Comparison of ENCODE assay signal across 33 mouse cellular contexts in the genomic region with DNA sequence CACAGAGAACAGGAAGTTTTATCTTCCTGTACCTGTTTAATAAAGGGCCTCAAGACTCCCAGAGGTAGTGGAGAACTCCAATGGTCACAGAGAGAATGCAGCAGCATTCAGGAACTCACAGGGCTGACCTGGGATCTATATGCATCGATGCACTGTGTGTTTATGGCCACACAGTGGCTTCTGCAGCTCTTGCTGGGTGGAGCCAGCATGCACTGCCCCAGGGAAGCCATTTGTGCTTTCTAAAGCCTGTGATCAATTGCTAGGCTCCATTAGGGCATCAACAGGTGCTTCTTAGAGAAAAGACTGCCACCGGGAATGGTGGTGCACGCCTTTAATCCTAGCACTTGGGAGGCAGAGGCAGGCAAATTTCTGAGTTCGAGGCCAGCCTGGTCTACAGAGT. TPM values are rescaled to one million over a fixed set of nuclear protein-coding genes. Genes with fewer than 3 reads are reported as not detected.
DNase-seq lines count a peak whose midpoint lies in the region; ATAC-seq and TF ChIP-seq lines count a peak whose summit lies in the region.
"Had no signal": no experiment of that assay in that cellular context is flagged by ENCODE, and none has a peak within 500 bp of the region (broad histone marks: within the 10 kb centered on the region; RNA-seq: fewer than 3 reads in every experiment).

No protein-coding gene starts in this region.

- no peak for TF ChIP-seq POLR2A in heart, adult 2 months (IDR thresholded peaks at IDR 0.05; ENCODE audit: insufficient read depth, low read depth, low read length)

- H3K79me2 ChIP-seq in heart, adult 2 months (replicated peaks; ENCODE audit: control insufficient read depth, insufficient read depth, low read length): peaks cover 2% of the 10 kb centered on the region

- H3K27me3 ChIP-seq in forebrain, embryonic 11.5 days (ENCODE audit: control insufficient read depth, insufficient read depth, low read length): no peaks in the 10 kb centered on the region
- no peaks in the 10 kb centered on the region for H3K27me3 ChIP-seq in forebrain, embryonic 13.5 days
- no peaks in the 10 kb centered on the region for H3K27me3 ChIP-seq in heart, adult 2 months (ENCODE audit: control insufficient read depth, insufficient read depth, low read length)
- H3K27me3 ChIP-seq: CH12.LX; embryonic facial prominence, embryonic 12.5 days; embryonic facial prominence, embryonic 15.5 days; forebrain, embryonic 12.5 days; heart, embryonic 12.5 days; heart, embryonic 15.5 days; Patski had no signal

- TF ChIP-seq EP300 in heart, adult 2 months (IDR thresholded peaks at IDR 0.05; ENCODE audit: insufficient read depth, low read depth, low read length): no peak

- peaks cover 4% of the 10 kb centered on the region; the same call in 1 of the 2 replicates for H3K9me3 ChIP-seq in forebrain, embryonic 11.5 days (ENCODE audit: control insufficient read depth, low read length)
- H3K9me3 ChIP-seq in forebrain, embryonic 13.5 days (replicated peaks): no peaks in the 10 kb centered on the region
- H3K9me3 ChIP-seq: embryonic facial prominence, embryonic 12.5 days; embryonic facial prominence, embryonic 15.5 days; forebrain, embryonic 12.5 days; G1E; heart, embryonic 12.5 days; heart, embryonic 15.5 days had no signal

- 66% methylated on average over 4 of the region's 4 CpGs for WGBS in forebrain, embryonic 11.5 days
- 64% methylated on average over 4 of the region's 4 CpGs for WGBS in forebrain, embryonic 13.5 days
- 62% methylated on average over 4 of the region's 4 CpGs for WGBS in heart, adult 2 months

- H3K4me1 ChIP-seq in forebrain, embryonic 11.5 days (replicated peaks; ENCODE audit: control insufficient read depth, insufficient read depth, low read length): peaks cover 8% of the 10 kb centered on the region
- peaks cover 22% of the 10 kb centered on the region for H3K4me1 ChIP-seq in forebrain, embryonic 13.5 days
- H3K4me1 ChIP-seq in heart, adult 2 months (ENCODE audit: control insufficient read depth, insufficient read depth, low read length): peaks cover 7% of the 10 kb centered on the region

- no peak overlapping the region for H3K27ac ChIP-seq in forebrain, embryonic 11.5 days (ENCODE audit: low read depth, low read length)
- H3K27ac ChIP-seq in forebrain, embryonic 13.5 days: no peak overlapping the region
- no peak overlapping the region for H3K27ac ChIP-seq in heart, adult 2 months
- H3K27ac ChIP-seq: embryonic facial prominence, embryonic 12.5 days; embryonic facial prominence, embryonic 15.5 days; forebrain, embryonic 12.5 days; heart, embryonic 15.5 days; hindbrain, embryonic 14.5 days; hindbrain, postnatal 0 days had no signal

- peak; percentile 53 for DNase-seq in forebrain, embryonic 11.5 days (ENCODE audit: low spot score)
- DNase-seq in heart, adult 2 months: peak; percentile 6 to 36
- DNase-seq in heart, postnatal 10 days: no peak
- peak; percentile 5 for DNase-seq in right cerebral cortex, postnatal 25 days
- no peak for DNase-seq in right cerebral cortex, postnatal 10 days (ENCODE audit: low spot score in 2 of 2)
- peak; percentile 66 for DNase-seq in ZHBTc4 (ENCODE audit: low read depth, low spot score)
- DNase-seq: adrenal gland, adult 8-10 months; adrenal gland, postnatal 25 days; B cell, adult 2 months; cerebellum, adult 2 months; cerebellum, adult 9-11 months; gastrocnemius, postnatal 14 days; heart, postnatal 4 days had no signal

- H3K4me3 ChIP-seq in forebrain, embryonic 11.5 days (ENCODE audit: low read depth, low read length): no peak overlapping the region
- no peak overlapping the region for H3K4me3 ChIP-seq in forebrain, embryonic 13.5 days
- no peak overlapping the region for H3K4me3 ChIP-seq in heart, adult 2 months
- H3K4me3 ChIP-seq: embryonic facial prominence, embryonic 12.5 days; embryonic facial prominence, embryonic 15.5 days; forebrain, embryonic 12.5 days; heart, embryonic 12.5 days; heart, embryonic 15.5 days had no signal

- H3K36me3 ChIP-seq in forebrain, embryonic 11.5 days (ENCODE audit: control insufficient read depth, insufficient read depth, low read length): peaks cover 49% of the 10 kb centered on the region
- peaks cover 69% of the 10 kb centered on the region for H3K36me3 ChIP-seq in forebrain, embryonic 13.5 days (ENCODE audit: poor library complexity, severe bottlenecking)
- H3K36me3 ChIP-seq in heart, adult 2 months (ENCODE audit: control insufficient read depth, insufficient read depth, low read length): peaks cover 7% of the 10 kb centered on the region

- no peak for ATAC-seq in forebrain, embryonic 11.5 days (replicated peaks; ENCODE audit: low FRiP score)
- no peak for ATAC-seq in forebrain, embryonic 13.5 days
- ATAC-seq: activated CD4-positive, CD25-positive, alpha-beta regulatory T cell, adult 4 months; forebrain, embryonic 16.5 days; hindbrain, postnatal 0 days; inflammation-experienced regulatory T-cells, adult 6 months; intestine, embryonic 16.5 days; Patski had no signal

- H3K9ac ChIP-seq in forebrain, embryonic 11.5 days (ENCODE audit: low read length): no peak overlapping the region
- H3K9ac ChIP-seq in forebrain, embryonic 13.5 days: no peak overlapping the region
- no peak overlapping the region for H3K9ac ChIP-seq in heart, adult 2 months (ENCODE audit: low read depth, low read length)
- H3K9ac ChIP-seq: embryonic facial prominence, embryonic 12.5 days; embryonic facial prominence, embryonic 15.5 days; heart, embryonic 12.5 days; heart, embryonic 15.5 days; hindbrain, embryonic 14.5 days had no signal

- no peak for TF ChIP-seq CTCF in heart, adult 2 months (IDR thresholded peaks at IDR 0.05)

- intact Hi-C loops in heart, adult 2 months (cut with DNase I): no loop called here
- intact Hi-C loops in heart, postnatal 10 days (cut with DNase I): no loop called here

- H3K4me2 ChIP-seq in forebrain, embryonic 11.5 days (ENCODE audit: low read depth, low read length, severe bottlenecking): no peak overlapping the region
- H3K4me2 ChIP-seq in forebrain, embryonic 13.5 days: no peak overlapping the region
- H3K4me2 ChIP-seq: embryonic facial prominence, embryonic 12.5 days; embryonic facial prominence, embryonic 15.5 days; forebrain, embryonic 12.5 days; heart, embryonic 12.5 days; heart, embryonic 15.5 days; hindbrain, embryonic 14.5 days had no signal

RNA-seq across cellular contexts. Expression of a gene that starts 4.6 kb away (rescaled TPM):
- polyA plus RNA-seq in forebrain, embryonic 11.5 days (2014; fragmentation: Nextera tagmentation; extraction: Ambion mirVana): 221 and 223 TPM in 2 replicates
- polyA plus RNA-seq in forebrain, embryonic 13.5 days (2015; fragmentation: Nextera tagmentation; extraction: Ambion mirVana): 145 and 146 TPM in 2 replicates
- 10 to 100 TPM in 1 of 2 experiments, 1 to 10 TPM in 1; 8.7 to 11.5 TPM for total RNA-seq in heart, adult 2 months (2021)
- 12.7 and 23.9 TPM in 2 replicates for polyA plus RNA-seq in heart, adult 2 months (2012; rRNA removed)
- total RNA-seq in heart, postnatal 10 days (2021): 10 to 100 TPM; 43.5 to 44.5 TPM

RNA-seq across cellular contexts. Expression of a gene that starts 4.6 kb away (rescaled TPM):
- polyA plus RNA-seq in forebrain, embryonic 11.5 days (2014; fragmentation: Nextera tagmentation; extraction: Ambion mirVana): not detected in 2 replicates
- 0.06 TPM in 1 of 2 replicates, not detected in the other for polyA plus RNA-seq in forebrain, embryonic 13.5 days (2015; fragmentation: Nextera tagmentation; extraction: Ambion mirVana)
- not detected for total RNA-seq in heart, adult 2 months (2021)
- polyA plus RNA-seq in heart, adult 2 months (2012; rRNA removed): not detected in 2 replicates
- not detected for total RNA-seq in heart, postnatal 10 days (2021)
- total RNA-seq: adrenal gland, adult 8-10 months; adrenal gland, postnatal 25 days; CH12.LX; common myeloid progenitor, adult 5-6 weeks; G1E; gastrocnemius, adult 18-20 months; gastrocnemius, postnatal 14 days; heart, postnatal 14 days; heart, postnatal 4 days had no signal
- polyA plus RNA-seq: activated CD4-positive, CD25-positive, alpha-beta regulatory T cell, adult 4 months; embryonic facial prominence, embryonic 12.5 days; forebrain, embryonic 12.5 days; G1E; gonadal fat pad, adult 2 months; heart, embryonic 12.5 days; heart, embryonic 15.5 days; hindbrain, embryonic 11.5 days; inflammation-experienced regulatory T-cells, adult 6 months; intestine, embryonic 16.5 days had no signal

RNA-seq across cellular contexts. Expression of a gene that starts 46.1 kb away (rescaled TPM):
- 2.5 and 3.0 TPM in 2 replicates for polyA plus RNA-seq in forebrain, embryonic 11.5 days (2014; fragmentation: Nextera tagmentation; extraction: Ambion mirVana)
- 1.7 TPM in 2 replicates for polyA plus RNA-seq in forebrain, embryonic 13.5 days (2015; fragmentation: Nextera tagmentation; extraction: Ambion mirVana)
- under 1 TPM in 1 of 2 experiments, not detected in 1; 0.13 TPM for total RNA-seq in heart, adult 2 months (2021)
- 0.06 TPM in 2 replicates for polyA plus RNA-seq in heart, adult 2 months (2012; rRNA removed)
- under 1 TPM in 1 of 2 experiments, not detected in 1; 0.10 TPM for total RNA-seq in heart, postnatal 10 days (2021)
- total RNA-seq: gastrocnemius, adult 18-20 months; gastrocnemius, postnatal 14 days had no signal
- polyA plus RNA-seq: G1E had no signal

Comparison
In these comparisons a context has a peak if more than half of its experiments do, and no peak if none do; other contexts are left out.
1. DNase-seq: peak in forebrain, embryonic 11.5 days (single experiment), heart, adult 2 months (2 of 2), right cerebral cortex, postnatal 25 days (single experiment) and ZHBTc4 (single experiment); none in heart, postnatal 10 days (0 of 2) and right cerebral cortex, postnatal 10 days (0 of 2).